Mouse (Mus musculus): Measurements from ENCODE around the gene Rasl11a. TPM values are rescaled to one million over a fixed set of nuclear protein-coding genes. Genes with fewer than 3 reads are reported as not detected.

Gene Rasl11a
- 12.4 and 14.6 TPM in 2 replicates for polyA plus RNA-seq (2015; fragmentation: Nextera tagmentation; extraction: Ambion mirVana)

- peak; percentile 83 for ATAC-seq (ENCODE audit: insufficient number of reproducible peaks, insufficient read depth, low FRiP score, low TSS enrichment, low read depth)
- Histone ChIP-seq H3K27me3 (no peaks in the 10 kb centered on the region), H3K36me3 (peaks cover 3% of the 10 kb centered on the region; the same call in 1 of the 2 replicates), H3K9me3 (no peaks in the 10 kb centered on the region), H3K4me3 (peak within 1 kb of the TSS; percentile 66), H3K4me2 (peak within 1 kb of the TSS; percentile 98), H3K27ac (peak within 1 kb of the TSS; percentile 55; the same call in 1 of the 2 replicates), H3K9ac (peak within 1 kb of the TSS; percentile 75), H3K4me1 (peaks cover 24% of the 10 kb centered on the region)
- WGBS = under 1% methylated on average over 40 of the region's 40 CpGs
Measured at GRCm38 (mm10) chr5:146844945-146845365, at the start of gene Rasl11a. Gene Rasl11a, plus strand, starts transcription at chr5:146845071.

- H3K9ac ChIP-seq = no peak overlapping the region
- H3K4me2 ChIP-seq = no peak overlapping the region
- no peaks in the 10 kb centered on the region for H3K36me3 ChIP-seq
- H3K27ac ChIP-seq = no peak overlapping the region
- H3K4me3 ChIP-seq = no peak overlapping the region
- 70% methylated on average over 13 of the region's 13 CpGs for WGBS
- peaks cover 25% of the 10 kb centered on the region for H3K4me1 ChIP-seq
- H3K27me3 ChIP-seq = no peaks in the 10 kb centered on the region
- no peaks in the 10 kb centered on the region for H3K9me3 ChIP-seq
- ATAC-seq (ENCODE audit: insufficient number of reproducible peaks, insufficient read depth, low FRiP score, low TSS enrichment, low read depth) = no peak
Measured at GRCm38 (mm10) chr5:146795728-146796127, 49.1 kb upstream of the Rasl11a start.

GRCm38 (mm10) chr5:146798031-146798430 is 46.8 kb upstream of the Rasl11a start:
- Histone ChIP-seq H3K4me2 (no peak overlapping the region), H3K9ac (no peak overlapping the region), H3K36me3 (no peaks in the 10 kb centered on the region), H3K4me3 (no peak overlapping the region), H3K27me3 (no peaks in the 10 kb centered on the region), H3K27ac (no peak overlapping the region), H3K4me1 (peaks cover 6% of the 10 kb centered on the region), H3K9me3 (peaks cover 6% of the 10 kb centered on the region; the same call in 1 of the 2 replicates)
- no peak for ATAC-seq (ENCODE audit: insufficient number of reproducible peaks, insufficient read depth, low FRiP score, low TSS enrichment, low read depth)
- 59% methylated on average over 9 of the region's 9 CpGs for WGBS

- no peak for ATAC-seq (ENCODE audit: insufficient number of reproducible peaks, insufficient read depth, low FRiP score, low TSS enrichment, low read depth)
- H3K4me2 ChIP-seq = no peak overlapping the region
- no peaks in the 10 kb centered on the region for H3K36me3 ChIP-seq
- H3K9ac ChIP-seq = no peak overlapping the region
- peaks cover 5% of the 10 kb centered on the region; the same call in 1 of the 2 replicates for H3K4me1 ChIP-seq
- no peak overlapping the region for H3K27ac ChIP-seq
- H3K27me3 ChIP-seq = no peaks in the 10 kb centered on the region
- H3K9me3 ChIP-seq = peaks cover 6% of the 10 kb centered on the region; the same call in 1 of the 2 replicates
- 62% methylated on average over 8 of the region's 8 CpGs for WGBS
- H3K4me3 ChIP-seq = no peak overlapping the region
Measured at GRCm38 (mm10) chr5:146806004-146806430, 38.9 kb upstream of the Rasl11a start.

- H3K9ac ChIP-seq = no peak overlapping the region
- no peaks in the 10 kb centered on the region for H3K27me3 ChIP-seq
- no peaks in the 10 kb centered on the region for H3K36me3 ChIP-seq
- 77% methylated on average over 5 of the region's 5 CpGs for WGBS
- H3K4me1 ChIP-seq = peaks cover 5% of the 10 kb centered on the region; the same call in 1 of the 2 replicates
- no peak overlapping the region for H3K4me2 ChIP-seq
- no peak for ATAC-seq (ENCODE audit: insufficient number of reproducible peaks, insufficient read depth, low FRiP score, low TSS enrichment, low read depth)
- no peak overlapping the region for H3K4me3 ChIP-seq
- H3K9me3 ChIP-seq = peaks cover 3% of the 10 kb centered on the region; the same call in 1 of the 2 replicates
- H3K27ac ChIP-seq = no peak overlapping the region
Measured at GRCm38 (mm10) chr5:146809951-146810350, 34.9 kb upstream of the Rasl11a start.

GRCm38 (mm10) chr5:146812866-146813265 is 32.0 kb upstream of the Rasl11a start:
- H3K27me3 ChIP-seq = no peaks in the 10 kb centered on the region
- peaks cover 3% of the 10 kb centered on the region; the same call in 1 of the 2 replicates for H3K9me3 ChIP-seq
- H3K4me2 ChIP-seq = no peak overlapping the region
- no peak for ATAC-seq (ENCODE audit: insufficient number of reproducible peaks, insufficient read depth, low FRiP score, low TSS enrichment, low read depth)
- no peaks in the 10 kb centered on the region for H3K36me3 ChIP-seq
- no peaks in the 10 kb centered on the region for H3K4me1 ChIP-seq
- H3K4me3 ChIP-seq = no peak overlapping the region
- WGBS = 90% methylated on average over 5 of the region's 5 CpGs
- H3K9ac ChIP-seq = no peak overlapping the region
- no peak overlapping the region for H3K27ac ChIP-seq

GRCm38 (mm10) chr5:146813421-146813820 is 31.4 kb upstream of the Rasl11a start:
- no peaks in the 10 kb centered on the region for H3K36me3 ChIP-seq
- H3K27ac ChIP-seq = no peak overlapping the region
- no peaks in the 10 kb centered on the region for H3K4me1 ChIP-seq
- no peak overlapping the region for H3K4me3 ChIP-seq
- no peak overlapping the region for H3K9ac ChIP-seq
- no peaks in the 10 kb centered on the region for H3K27me3 ChIP-seq
- 86% methylated on average over 4 of the region's 4 CpGs for WGBS
- H3K4me2 ChIP-seq = no peak overlapping the region
- H3K9me3 ChIP-seq = peaks cover 3% of the 10 kb centered on the region; the same call in 1 of the 2 replicates
- ATAC-seq (ENCODE audit: insufficient number of reproducible peaks, insufficient read depth, low FRiP score, low TSS enrichment, low read depth) = no peak

- H3K4me3 ChIP-seq = no peak overlapping the region
- H3K9ac ChIP-seq = no peak overlapping the region
- no peak for ATAC-seq (ENCODE audit: insufficient number of reproducible peaks, insufficient read depth, low FRiP score, low TSS enrichment, low read depth)
- WGBS = 67% methylated on average over 4 of the region's 4 CpGs
- no peak overlapping the region for H3K4me2 ChIP-seq
- no peaks in the 10 kb centered on the region for H3K36me3 ChIP-seq
- no peaks in the 10 kb centered on the region for H3K27me3 ChIP-seq
- H3K27ac ChIP-seq = no peak overlapping the region
- peaks cover 3% of the 10 kb centered on the region; the same call in 1 of the 2 replicates for H3K9me3 ChIP-seq
- H3K4me1 ChIP-seq = no peaks in the 10 kb centered on the region
Measured at GRCm38 (mm10) chr5:146815394-146815793, 29.5 kb upstream of the Rasl11a start.

GRCm38 (mm10) chr5:146817583-146817982 is 27.3 kb upstream of the Rasl11a start:
- WGBS = 85% methylated on average over 8 of the region's 8 CpGs
- H3K27me3 ChIP-seq = no peaks in the 10 kb centered on the region
- no peak for ATAC-seq (ENCODE audit: insufficient number of reproducible peaks, insufficient read depth, low FRiP score, low TSS enrichment, low read depth)
- H3K9ac ChIP-seq = no peak overlapping the region
- H3K4me2 ChIP-seq = no peak overlapping the region
- no peak overlapping the region for H3K4me3 ChIP-seq
- H3K27ac ChIP-seq = no peak overlapping the region
- no peaks in the 10 kb centered on the region for H3K36me3 ChIP-seq
- H3K9me3 ChIP-seq = peaks cover 3% of the 10 kb centered on the region; the same call in 1 of the 2 replicates
- H3K4me1 ChIP-seq = no peaks in the 10 kb centered on the region

GRCm38 (mm10) chr5:146818906-146819623 is 25.8 kb upstream of the Rasl11a start:
- no peaks in the 10 kb centered on the region for H3K27me3 ChIP-seq
- no peaks in the 10 kb centered on the region for H3K9me3 ChIP-seq
- H3K36me3 ChIP-seq = no peaks in the 10 kb centered on the region
- no peak for ATAC-seq (ENCODE audit: insufficient number of reproducible peaks, insufficient read depth, low FRiP score, low TSS enrichment, low read depth)
- no peak overlapping the region for H3K27ac ChIP-seq
- no peak overlapping the region for H3K9ac ChIP-seq
- WGBS = 83% methylated on average over 8 of the region's 8 CpGs
- no peak overlapping the region for H3K4me2 ChIP-seq
- no peak overlapping the region for H3K4me3 ChIP-seq
- H3K4me1 ChIP-seq = no peaks in the 10 kb centered on the region

GRCm38 (mm10) chr5:146823005-146823404 is 21.9 kb upstream of the Rasl11a start:
- 74% methylated on average over 5 of the region's 5 CpGs for whole genome bisulfite sequencing

GRCm38 (mm10) chr5:146829528-146829927 is 15.3 kb upstream of the Rasl11a start:
- peaks cover 5% of the 10 kb centered on the region for H3K36me3 ChIP-seq
- H3K9ac ChIP-seq = no peak overlapping the region
- no peaks in the 10 kb centered on the region for H3K9me3 ChIP-seq
- no peak for ATAC-seq (ENCODE audit: insufficient number of reproducible peaks, insufficient read depth, low FRiP score, low TSS enrichment, low read depth)
- WGBS = 45% methylated on average over 8 of the region's 8 CpGs
- H3K27ac ChIP-seq = no peak overlapping the region
- H3K4me1 ChIP-seq = peaks cover 13% of the 10 kb centered on the region
- no peaks in the 10 kb centered on the region for H3K27me3 ChIP-seq
- no peak overlapping the region for H3K4me3 ChIP-seq
- no peak overlapping the region for H3K4me2 ChIP-seq

More at GRCm38 (mm10) chr5:146823005-146823404, 21.9 kb upstream of the Rasl11a start:
- Histone ChIP-seq H3K27me3 (no peaks in the 10 kb centered on the region), H3K4me1 (no peaks in the 10 kb centered on the region), H3K4me3 (no peak overlapping the region), H3K9me3 (no peaks in the 10 kb centered on the region), H3K27ac (no peak overlapping the region), H3K36me3 (no peaks in the 10 kb centered on the region), H3K9ac (no peak overlapping the region), H3K4me2 (no peak overlapping the region)
- ATAC-seq (ENCODE audit: insufficient number of reproducible peaks, insufficient read depth, low FRiP score, low TSS enrichment, low read depth) = no peak
